Mouse (Mus musculus) intestine, embryonic 14.5 days (tissue): ENCODE results near the gene Gm266. TPM values are rescaled to one million over a fixed set of nuclear protein-coding genes. Genes with fewer than 3 reads are reported as not detected.

Experiments
- ATAC-seq: fragments of 200-750 bp; cut with Nextera tagmentation; replicated peaks from 2 replicates; pipeline ENCODE4 v1.8.0; 2017; ENCODE audit warnings: low read depth, moderate number of reproducible peaks, moderate TSS enrichment, moderate library complexity; ENCODE audit not compliant: low FRiP score, low TSS enrichment
- DNase-seq: peaks from one replicate; pipeline ENCODE4 v3.0.0-alpha.2; 2018; ENCODE audit warnings: low spot score
- H3K27ac ChIP-seq: fragments of 300-500 bp; sonication (generic); 2 replicates; pipeline ENCODE4 v1.5.1; 2014; ENCODE audit warnings: low read depth, mild to moderate bottlenecking, control low read depth
- H3K27me3 ChIP-seq: fragments of 300-500 bp; sonication (generic); replicated peaks from 2 replicates; pipeline ENCODE4 v1.6.1; 2014; ENCODE audit warnings: low read length, control low read depth; ENCODE audit not compliant: control insufficient read depth, insufficient read depth
- H3K36me3 ChIP-seq: fragments of 300-500 bp; sonication (generic); 2 replicates; pipeline ENCODE4 v1.6.1; 2014; ENCODE audit warnings: low read length, control low read depth; ENCODE audit not compliant: control insufficient read depth, insufficient read depth
- H3K4me1 ChIP-seq: fragments of 300-500 bp; sonication (generic); replicated peaks from 2 replicates; pipeline ENCODE4 v1.6.1; 2014; ENCODE audit warnings: low read length, control low read depth, mixed read lengths; ENCODE audit not compliant: control insufficient read depth, insufficient read depth
- H3K4me2 ChIP-seq: fragments of 300-500 bp; sonication (generic); 2 replicates; pipeline ENCODE4 v1.6.1; 2014; ENCODE audit warnings: low read length
- H3K4me3 ChIP-seq: fragments of 300-500 bp; sonication (generic); 2 replicates; pipeline ENCODE4 v1.5.1; 2014; ENCODE audit warnings: low read depth, low read length, control low read depth, mixed read lengths
- H3K9ac ChIP-seq: fragments of 300-500 bp; sonication (generic); 2 replicates; pipeline ENCODE4 v1.6.1; 2014; ENCODE audit warnings: mild to moderate bottlenecking, low read length
- H3K9me3 ChIP-seq: fragments of 300-500 bp; sonication (generic); 2 replicates; pipeline ENCODE4 v1.6.1; 2016; ENCODE audit warnings: low read length, control low read depth; ENCODE audit not compliant: control insufficient read depth
- WGBS: fragments of 180-500 bp; shearing (Covaris S2); extraction: QIAGEN DNeasy Blood & Tissue Kit; methylation state at CpG from one replicate; pipeline ENCODE4 v1.1.7; 2014; 5-methylcytosine and 5-hydroxymethylcytosine counted together
- polyA plus RNA-seq: library from polyadenylated mRNA; unstranded; fragments of >200 nt; fragmentation: Nextera tagmentation; extraction: Ambion mirVana; gene quantifications from 2 replicates; pipeline ENCODE4 v1.2.1, GENCODE M21; 2014

The Gm266 gene
- polyA plus RNA-seq, 1 experiment from 2014 or later, result 27.5 TPM

DNA sequence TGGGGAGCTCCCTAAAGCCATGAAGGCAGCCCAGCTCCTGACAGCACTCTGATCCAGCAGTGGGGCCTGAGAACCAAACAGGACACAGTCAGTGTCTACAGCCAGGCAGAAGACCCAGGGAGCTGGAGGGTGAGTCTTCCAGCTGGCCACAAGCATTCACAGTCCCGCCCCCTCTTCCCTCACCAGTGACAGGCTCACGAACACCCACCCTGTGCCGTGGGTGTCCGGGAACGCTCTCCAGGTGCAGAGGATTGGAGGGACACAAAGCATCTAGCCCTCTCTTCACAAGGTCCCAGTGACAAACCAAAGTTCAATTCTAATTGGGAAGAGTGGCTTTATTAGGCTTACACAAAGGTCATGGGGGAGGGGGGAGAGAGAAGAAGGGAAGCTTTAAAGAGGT, 34.2 kb upstream of the Gm266 start:
- Histone ChIP-seq H3K27ac (no peak overlapping the region), H3K4me3 (no peak overlapping the region), H3K9me3 (no peaks in the 10 kb centered on the region), H3K4me1 (no peaks in the 10 kb centered on the region), H3K27me3 (no peaks in the 10 kb centered on the region), H3K9ac (no peak overlapping the region), H3K4me2 (no peak overlapping the region), H3K36me3 (no peaks in the 10 kb centered on the region)
- no peak for ATAC-seq
- DNase-seq, result no peak
- 56% methylated on average over 5 of the region's 5 CpGs for WGBS

DNA sequence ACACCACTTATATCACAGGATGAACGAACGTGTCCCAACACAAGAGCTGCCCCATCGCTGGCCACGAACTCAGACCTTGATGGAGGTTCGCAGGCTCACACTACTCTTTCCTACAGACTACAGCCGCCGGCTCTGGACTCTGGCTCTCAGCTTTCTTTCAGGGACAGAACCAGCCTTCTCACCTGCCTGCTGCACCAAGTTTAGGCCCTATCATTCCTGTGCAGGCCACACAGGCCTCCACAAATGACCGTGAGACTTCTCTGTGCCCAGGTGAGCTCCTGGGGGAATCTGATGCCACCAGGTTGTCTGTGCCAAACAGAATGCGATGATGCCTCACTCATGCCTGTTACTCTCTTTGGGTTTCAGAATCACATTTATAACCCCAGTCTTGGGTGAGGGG, 32.8 kb upstream of the Gm266 start:
- H3K4me2 ChIP-seq, result no peak overlapping the region

DNA sequence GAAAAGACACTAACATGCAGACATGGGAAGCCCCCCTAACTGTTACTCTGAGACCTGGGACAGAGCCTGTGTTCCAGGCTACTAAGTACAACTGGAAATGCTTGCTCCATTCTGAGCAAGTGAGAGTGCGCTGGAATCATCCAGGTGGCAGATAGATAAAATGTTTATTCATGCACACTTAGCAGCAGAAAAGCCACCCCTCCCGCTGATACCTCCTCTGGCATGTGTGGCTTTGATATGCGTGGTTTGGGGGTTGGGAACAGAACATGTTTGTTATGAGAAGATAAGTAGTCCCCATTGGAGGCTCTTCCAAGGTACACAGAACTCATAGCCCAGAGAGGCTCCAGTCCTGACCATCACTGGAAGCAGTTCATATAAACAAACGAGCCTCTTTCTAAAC, 32.3 kb upstream of the Gm266 start:
- Histone ChIP-seq H3K36me3 (no peaks in the 10 kb centered on the region), H3K4me3 (no peak overlapping the region), H3K4me1 (no peaks in the 10 kb centered on the region), H3K27me3 (no peaks in the 10 kb centered on the region), H3K9ac (no peak overlapping the region), H3K4me2 (no peak overlapping the region), H3K27ac (no peak overlapping the region), H3K9me3 (no peaks in the 10 kb centered on the region)
- ATAC-seq (no peak), DNase-seq (no peak)
- WGBS, result 36% methylated on average over 4 of the region's 4 CpGs

More for the DNA sequence above, 32.8 kb upstream of the Gm266 start:
- Histone ChIP-seq H3K27me3 (no peaks in the 10 kb centered on the region), H3K36me3 (no peaks in the 10 kb centered on the region), H3K9ac (no peak overlapping the region), H3K27ac (no peak overlapping the region), H3K4me3 (no peak overlapping the region), H3K9me3 (no peaks in the 10 kb centered on the region), H3K4me1 (no peaks in the 10 kb centered on the region)
- no peak for ATAC-seq
- DNase-seq, result no peak
- 74% methylated on average over 9 of the region's 9 CpGs for WGBS

DNA sequence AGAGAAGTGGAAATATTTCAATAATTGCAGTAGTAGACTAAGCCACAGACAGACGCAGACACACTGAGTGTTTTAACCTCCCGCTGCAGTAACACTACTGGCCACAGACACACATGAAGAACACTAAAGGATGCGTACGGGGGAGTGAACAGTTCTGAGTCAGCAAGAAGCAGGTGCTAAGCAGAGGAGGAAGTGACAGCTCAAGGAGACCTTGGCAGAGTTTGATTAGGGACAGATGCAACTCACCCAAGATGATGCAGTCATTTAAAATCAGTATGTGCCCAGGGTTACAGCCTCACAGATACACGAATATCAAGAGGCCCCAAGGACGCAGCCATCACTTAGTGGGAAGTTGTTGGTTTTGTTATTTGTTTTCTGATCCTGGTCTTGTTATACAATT, 31.2 kb upstream of the Gm266 start:
- H3K4me1 ChIP-seq, result no peaks in the 10 kb centered on the region
- no peak overlapping the region for H3K27ac ChIP-seq
- WGBS, result 84% methylated on average over 6 of the region's 6 CpGs
- ATAC-seq (no peak), DNase-seq (no peak)
- no peaks in the 10 kb centered on the region for H3K9me3 ChIP-seq
- no peaks in the 10 kb centered on the region for H3K27me3 ChIP-seq
- no peak overlapping the region for H3K4me3 ChIP-seq
- no peak overlapping the region for H3K9ac ChIP-seq
- no peak overlapping the region for H3K4me2 ChIP-seq
- no peaks in the 10 kb centered on the region for H3K36me3 ChIP-seq

DNA sequence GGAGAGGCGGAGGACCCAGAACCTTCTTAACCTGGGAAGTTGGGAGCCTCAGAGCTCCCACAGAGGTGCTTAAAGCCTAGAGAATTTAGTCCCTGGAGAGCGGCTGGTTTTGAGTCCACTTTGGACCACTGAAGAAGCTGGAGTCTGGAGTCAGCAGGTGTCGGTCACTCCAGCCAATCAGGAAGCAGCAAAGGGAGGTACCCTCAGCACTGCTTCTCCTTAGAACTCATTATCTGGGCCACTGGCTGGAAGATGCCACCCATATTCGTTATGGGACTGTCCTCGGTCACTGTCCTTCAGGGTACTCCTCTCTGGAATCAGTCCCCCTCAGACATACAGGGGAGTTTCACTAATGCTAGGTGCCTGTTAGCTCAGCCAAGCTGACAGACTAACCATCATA, 30.3 kb upstream of the Gm266 start:
- ATAC-seq (no peak), DNase-seq (no peak)
- H3K4me3 ChIP-seq, result no peak overlapping the region
- no peaks in the 10 kb centered on the region for H3K27me3 ChIP-seq
- H3K4me1 ChIP-seq, result no peaks in the 10 kb centered on the region
- no peak overlapping the region for H3K27ac ChIP-seq
- 92% methylated on average over 5 of the region's 5 CpGs for WGBS
- no peaks in the 10 kb centered on the region for H3K36me3 ChIP-seq
- no peaks in the 10 kb centered on the region for H3K9me3 ChIP-seq
- no peak overlapping the region for H3K9ac ChIP-seq
- no peak overlapping the region for H3K4me2 ChIP-seq

DNA sequence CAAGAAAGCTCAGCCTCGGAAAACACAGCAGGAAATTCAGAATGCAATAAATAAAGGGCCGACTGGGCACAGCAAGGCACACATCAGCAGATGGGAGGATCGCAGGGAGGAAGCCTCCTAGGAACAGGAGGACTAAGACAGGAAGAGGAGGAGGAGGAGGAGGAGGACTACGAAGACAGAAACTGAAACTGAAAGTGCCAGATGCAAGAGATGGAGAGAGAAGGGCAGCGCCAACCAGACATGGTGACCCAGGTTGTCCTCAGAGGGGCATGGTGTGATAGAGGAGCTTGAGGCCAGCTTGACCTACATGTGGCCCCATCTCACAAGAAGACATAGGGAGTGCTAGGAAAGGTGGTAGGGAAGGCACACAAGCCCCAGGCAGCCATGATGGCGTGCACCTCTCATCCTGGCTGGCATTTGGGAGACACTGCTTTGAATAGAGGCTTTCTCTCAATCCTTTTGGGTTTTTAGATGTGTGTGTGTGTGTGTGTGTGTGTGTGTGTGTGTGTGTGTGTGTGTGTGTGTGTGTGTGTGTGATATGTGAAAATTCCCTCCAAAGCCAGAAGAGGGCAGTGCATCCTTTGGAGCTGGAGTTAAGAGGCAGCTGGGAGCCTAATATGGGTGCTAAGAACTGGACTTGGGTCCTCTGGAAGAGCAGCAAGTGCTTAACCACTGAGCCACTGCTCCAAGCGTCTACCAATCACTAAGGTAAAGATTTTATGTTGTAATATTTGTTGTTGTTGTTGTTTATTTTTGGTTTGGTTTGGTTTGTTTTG, 29.4 kb upstream of the Gm266 start:
- no peak overlapping the region for H3K27ac ChIP-seq
- H3K4me2 ChIP-seq, result no peak overlapping the region
- 75% methylated on average over 7 of the region's 7 CpGs for WGBS

DNA sequence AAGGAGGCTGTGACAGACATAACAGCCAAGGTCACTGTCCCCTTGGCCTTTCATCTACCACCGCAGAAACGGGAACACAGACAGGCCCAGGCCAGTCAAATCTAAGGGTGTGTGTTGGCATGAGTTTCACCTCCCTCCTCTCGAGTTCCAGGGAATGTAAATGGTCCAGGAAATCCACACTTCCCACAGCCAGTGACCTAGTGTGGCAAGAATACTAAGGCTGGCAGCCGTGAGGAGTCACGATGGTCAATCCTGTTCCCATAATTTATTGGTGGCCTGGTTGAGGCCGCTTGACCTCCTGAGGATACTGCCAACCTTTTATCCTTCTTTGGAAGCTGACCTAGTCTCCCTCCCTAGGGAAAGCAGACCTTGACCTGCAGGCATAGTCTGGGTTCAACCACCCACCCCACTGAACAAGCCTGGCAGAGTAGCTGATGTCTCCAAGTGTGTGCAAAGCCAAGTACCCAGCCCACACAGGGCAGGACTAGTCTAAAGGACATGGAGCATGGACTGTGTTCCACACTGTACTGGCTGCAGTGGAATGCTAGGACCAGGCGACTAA, 28.7 kb upstream of the Gm266 start:
- Histone ChIP-seq H3K27ac (no peak overlapping the region), H3K27me3 (no peaks in the 10 kb centered on the region), H3K4me1 (no peaks in the 10 kb centered on the region), H3K4me3 (no peak overlapping the region), H3K36me3 (no peaks in the 10 kb centered on the region), H3K9me3 (no peaks in the 10 kb centered on the region), H3K4me2 (no peak overlapping the region), H3K9ac (no peak overlapping the region)
- no peak for ATAC-seq
- no peak for DNase-seq
- WGBS, result 55% methylated on average over 7 of the region's 7 CpGs

More for the DNA sequence above, 29.4 kb upstream of the Gm266 start:
- Histone ChIP-seq H3K9ac (no peak overlapping the region), H3K4me3 (no peak overlapping the region), H3K4me1 (no peaks in the 10 kb centered on the region), H3K27me3 (no peaks in the 10 kb centered on the region), H3K9me3 (no peaks in the 10 kb centered on the region), H3K36me3 (no peaks in the 10 kb centered on the region)
- ATAC-seq (no peak), DNase-seq (no peak)

DNA sequence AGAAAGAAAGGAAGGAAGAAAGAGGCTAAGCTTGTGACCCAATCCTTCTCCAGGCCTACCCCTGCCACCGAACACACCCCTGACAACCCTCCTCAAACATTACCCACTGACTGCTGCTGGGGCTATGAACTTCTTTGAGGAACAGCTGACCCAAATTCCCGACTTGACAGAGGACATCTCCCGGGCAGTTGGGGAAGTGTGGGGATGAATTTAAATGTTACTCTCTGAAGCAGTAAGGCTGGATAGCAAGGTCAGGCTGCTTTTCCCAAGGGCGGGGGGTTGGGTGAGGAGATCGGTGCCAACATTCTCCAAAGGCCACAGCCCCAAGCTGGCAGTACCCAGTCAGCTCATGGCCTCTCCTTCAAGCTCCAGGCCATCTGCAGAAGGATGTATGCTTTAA, 28.1 kb upstream of the Gm266 start:
- Histone ChIP-seq H3K36me3 (no peaks in the 10 kb centered on the region), H3K27me3 (no peaks in the 10 kb centered on the region), H3K27ac (no peak overlapping the region), H3K4me2 (no peak overlapping the region), H3K4me1 (no peaks in the 10 kb centered on the region), H3K9me3 (no peaks in the 10 kb centered on the region), H3K9ac (no peak overlapping the region), H3K4me3 (no peak overlapping the region)
- no peak for ATAC-seq
- 72% methylated on average over 5 of the region's 5 CpGs for WGBS
- no peak for DNase-seq

DNA sequence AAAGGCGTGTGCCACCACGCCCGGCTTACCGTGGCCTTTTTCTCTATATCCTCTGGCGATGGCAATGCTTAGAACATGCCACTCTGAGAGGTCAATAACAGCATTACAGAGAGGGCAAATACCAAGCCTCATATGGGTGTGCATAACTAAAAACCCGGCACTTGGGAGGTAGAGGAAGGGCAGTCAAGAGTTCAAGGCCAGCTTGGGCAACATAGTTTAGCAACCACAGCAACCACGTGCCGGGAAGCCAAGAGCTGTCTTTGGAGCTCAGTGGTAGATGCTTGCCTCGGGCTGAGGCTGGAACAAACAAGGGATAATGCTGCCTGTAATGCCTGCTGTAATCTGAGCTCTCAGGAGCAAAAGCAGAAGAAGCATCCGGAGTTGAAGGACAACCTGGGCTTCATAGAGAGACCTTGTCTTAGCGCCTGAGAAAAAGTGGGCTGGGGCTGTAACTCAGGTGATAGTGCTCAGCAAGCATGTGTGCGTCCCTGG, 27.0 kb upstream of the Gm266 start:
- ATAC-seq (no peak), DNase-seq (no peak)
- Histone ChIP-seq H3K4me2 (no peak overlapping the region), H3K9me3 (no peaks in the 10 kb centered on the region), H3K9ac (no peak overlapping the region), H3K4me3 (no peak overlapping the region), H3K4me1 (no peaks in the 10 kb centered on the region), H3K27me3 (no peaks in the 10 kb centered on the region), H3K36me3 (no peaks in the 10 kb centered on the region), H3K27ac (no peak overlapping the region)
- WGBS, result 87% methylated on average over 12 of the region's 12 CpGs
